Mouse (Mus musculus): Measurements from ENCODE around the gene Rin3. TPM values are rescaled to one million over a fixed set of nuclear protein-coding genes. Genes with fewer than 3 reads are reported as not detected.

The Rin3 gene
- total and polyA plus RNA-seq, 2 experiments from 2014 or later, result 4.6 to 13.4 TPM

GRCm38 (mm10) chr12:102289568-102289967 lies 6.7 kb downstream of the Rin3 start:
- Histone ChIP-seq H3K27me3 (ENCODE audit: control insufficient read depth, insufficient read depth, low read length) (no peaks in the 10 kb centered on the region), H3K9me3 (replicated peaks; ENCODE audit: control insufficient read depth, low read length) (no peaks in the 10 kb centered on the region), H3K27ac (ENCODE audit: low read depth) (no peak overlapping the region), H3K4me1 (ENCODE audit: control insufficient read depth, insufficient read depth) (peaks cover 61% of the 10 kb centered on the region), H3K36me3 (replicated peaks; ENCODE audit: control insufficient read depth, insufficient read depth, low read length) (no peaks in the 10 kb centered on the region), H3K4me3 (ENCODE audit: low read depth, low read length) (no peak overlapping the region), H3K4me2 (ENCODE audit: low read depth, low read length) (no peak overlapping the region), H3K9ac (replicated peaks; ENCODE audit: low read depth, low read length) (no peak overlapping the region)
- DNase-seq (ENCODE audit: low spot score) (no peak), ATAC-seq (ENCODE audit: insufficient read depth, low read depth) (no peak)
- WGBS, result 97% methylated on average over 1 of the region's 1 CpGs
- TF ChIP-seq CTCF (IDR thresholded peaks at IDR 0.05; ENCODE audit: low read depth), result no peak
- no peak for TF ChIP-seq EP300 (IDR thresholded peaks at IDR 0.05; ENCODE audit: low read depth)

GRCm38 (mm10) chr12:102290662-102291061 lies 7.8 kb downstream of the Rin3 start:
- Histone ChIP-seq H3K9ac (replicated peaks; ENCODE audit: low read depth, low read length) (no peak overlapping the region), H3K9me3 (replicated peaks; ENCODE audit: control insufficient read depth, low read length) (no peaks in the 10 kb centered on the region), H3K4me1 (ENCODE audit: control insufficient read depth, insufficient read depth) (peaks cover 54% of the 10 kb centered on the region), H3K4me3 (ENCODE audit: low read depth, low read length) (no peak overlapping the region), H3K36me3 (replicated peaks; ENCODE audit: control insufficient read depth, insufficient read depth, low read length) (no peaks in the 10 kb centered on the region), H3K4me2 (ENCODE audit: low read depth, low read length) (no peak overlapping the region), H3K27ac (ENCODE audit: low read depth) (no peak overlapping the region), H3K27me3 (ENCODE audit: control insufficient read depth, insufficient read depth, low read length) (no peaks in the 10 kb centered on the region)
- no peak for DNase-seq (ENCODE audit: low spot score)
- 89% methylated on average over 2 of the region's 2 CpGs for WGBS
- TF ChIP-seq CTCF (IDR thresholded peaks at IDR 0.05; ENCODE audit: low read depth) (no peak), EP300 (IDR thresholded peaks at IDR 0.05; ENCODE audit: low read depth) (no peak)
- ATAC-seq (ENCODE audit: insufficient read depth, low read depth), result no peak

GRCm38 (mm10) chr12:102291686-102292085 lies 8.8 kb downstream of the Rin3 start:
- DNase-seq (ENCODE audit: low spot score) (no peak), ATAC-seq (ENCODE audit: insufficient read depth, low read depth) (no peak)
- Histone ChIP-seq H3K4me2 (ENCODE audit: low read depth, low read length) (no peak overlapping the region), H3K9me3 (replicated peaks; ENCODE audit: control insufficient read depth, low read length) (no peaks in the 10 kb centered on the region), H3K9ac (replicated peaks; ENCODE audit: low read depth, low read length) (no peak overlapping the region), H3K27ac (ENCODE audit: low read depth) (peak overlapping the region; percentile 13; the same call in 1 of the 2 replicates), H3K36me3 (replicated peaks; ENCODE audit: control insufficient read depth, insufficient read depth, low read length) (no peaks in the 10 kb centered on the region), H3K27me3 (ENCODE audit: control insufficient read depth, insufficient read depth, low read length) (no peaks in the 10 kb centered on the region), H3K4me3 (ENCODE audit: low read depth, low read length) (no peak overlapping the region), H3K4me1 (ENCODE audit: control insufficient read depth, insufficient read depth) (peaks cover 44% of the 10 kb centered on the region)
- TF ChIP-seq EP300 (IDR thresholded peaks at IDR 0.05; ENCODE audit: low read depth) (no peak), CTCF (IDR thresholded peaks at IDR 0.05; ENCODE audit: low read depth) (no peak)
- WGBS, result 44% methylated on average over 6 of the region's 6 CpGs

- no peak for ATAC-seq (ENCODE audit: insufficient read depth, low read depth)
Measured at GRCm38 (mm10) chr12:102292501-102293215, 9.8 kb downstream of the Rin3 start.

GRCm38 (mm10) chr12:102294634-102295033 lies 11.8 kb downstream of the Rin3 start:
- TF ChIP-seq EP300 (IDR thresholded peaks at IDR 0.05; ENCODE audit: low read depth) (no peak), CTCF (IDR thresholded peaks at IDR 0.05; ENCODE audit: low read depth) (no peak)

More at GRCm38 (mm10) chr12:102292501-102293215, 9.8 kb downstream of the Rin3 start:
- Histone ChIP-seq H3K4me2 (ENCODE audit: low read depth, low read length) (no peak overlapping the region), H3K36me3 (replicated peaks; ENCODE audit: control insufficient read depth, insufficient read depth, low read length) (no peaks in the 10 kb centered on the region), H3K9ac (replicated peaks; ENCODE audit: low read depth, low read length) (no peak overlapping the region), H3K27me3 (ENCODE audit: control insufficient read depth, insufficient read depth, low read length) (no peaks in the 10 kb centered on the region), H3K9me3 (replicated peaks; ENCODE audit: control insufficient read depth, low read length) (no peaks in the 10 kb centered on the region), H3K4me3 (ENCODE audit: low read depth, low read length) (no peak overlapping the region), H3K27ac (ENCODE audit: low read depth) (peak overlapping the region; percentile 13; the same call in 1 of the 2 replicates), H3K4me1 (ENCODE audit: control insufficient read depth, insufficient read depth) (peaks cover 37% of the 10 kb centered on the region)
- 63% methylated on average over 7 of the region's 7 CpGs for WGBS
- no peak for TF ChIP-seq CTCF (IDR thresholded peaks at IDR 0.05; ENCODE audit: low read depth)
- no peak for DNase-seq (ENCODE audit: low spot score)

GRCm38 (mm10) chr12:102295230-102295629 lies 12.4 kb downstream of the Rin3 start:
- Histone ChIP-seq H3K4me2 (ENCODE audit: low read depth, low read length) (no peak overlapping the region), H3K36me3 (replicated peaks; ENCODE audit: control insufficient read depth, insufficient read depth, low read length) (no peaks in the 10 kb centered on the region), H3K27ac (ENCODE audit: low read depth) (no peak overlapping the region), H3K27me3 (ENCODE audit: control insufficient read depth, insufficient read depth, low read length) (no peaks in the 10 kb centered on the region), H3K4me3 (ENCODE audit: low read depth, low read length) (no peak overlapping the region), H3K9ac (replicated peaks; ENCODE audit: low read depth, low read length) (no peak overlapping the region), H3K4me1 (ENCODE audit: control insufficient read depth, insufficient read depth) (peaks cover 22% of the 10 kb centered on the region), H3K9me3 (replicated peaks; ENCODE audit: control insufficient read depth, low read length) (no peaks in the 10 kb centered on the region)
- DNase-seq (ENCODE audit: low spot score) (no peak), ATAC-seq (ENCODE audit: insufficient read depth, low read depth) (0 out of 2 replicates have a peak, but pooled peaks have one; percentile 16)
- 52% methylated on average over 7 of the region's 7 CpGs for WGBS
- TF ChIP-seq CTCF (IDR thresholded peaks at IDR 0.05; ENCODE audit: low read depth) (no peak), EP300 (IDR thresholded peaks at IDR 0.05; ENCODE audit: low read depth) (no peak)

More at GRCm38 (mm10) chr12:102294634-102295033, 11.8 kb downstream of the Rin3 start:
- Histone ChIP-seq H3K27me3 (ENCODE audit: control insufficient read depth, insufficient read depth, low read length) (no peaks in the 10 kb centered on the region), H3K27ac (ENCODE audit: low read depth) (no peak overlapping the region), H3K4me1 (ENCODE audit: control insufficient read depth, insufficient read depth) (peaks cover 22% of the 10 kb centered on the region), H3K4me3 (ENCODE audit: low read depth, low read length) (no peak overlapping the region), H3K36me3 (replicated peaks; ENCODE audit: control insufficient read depth, insufficient read depth, low read length) (no peaks in the 10 kb centered on the region), H3K9me3 (replicated peaks; ENCODE audit: control insufficient read depth, low read length) (no peaks in the 10 kb centered on the region), H3K9ac (replicated peaks; ENCODE audit: low read depth, low read length) (no peak overlapping the region), H3K4me2 (ENCODE audit: low read depth, low read length) (no peak overlapping the region)
- no peak for DNase-seq (ENCODE audit: low spot score)
- ATAC-seq (ENCODE audit: insufficient read depth, low read depth), result no peak
- 61% methylated on average over 5 of the region's 5 CpGs for WGBS
